Mouse (Mus musculus) liver, adult 2 months (tissue): ENCODE data around the gene Tacc3. TPM values are rescaled to one million over a fixed set of nuclear protein-coding genes. Genes with fewer than 3 reads are reported as not detected.

Experiments used
- DNase-seq: peaks from one replicate; pipeline ENCODE4 v3.0.0-alpha.2; 2011; ENCODE audit warnings: low read depth, low spot score; ENCODE audit errors: extremely low read depth
- H3K27ac ChIP-seq: fragments of 200-500 bp; replicated peaks from 2 replicates; pipeline ENCODE4 v1.5.1; 2012; ENCODE audit warnings: low read depth, mild to moderate bottlenecking, control low read depth, inconsistent platforms, low read length; ENCODE audit not compliant: insufficient read depth
- H3K27me3 ChIP-seq: fragments of 200-500 bp; 2 replicates; pipeline ENCODE4 v1.6.1; 2012; ENCODE audit warnings: mild to moderate bottlenecking, moderate library complexity, low read length, inconsistent platforms; ENCODE audit not compliant: control insufficient read depth, insufficient read depth
- H3K36me3 ChIP-seq: fragments of 200-500 bp; 2 replicates; pipeline ENCODE4 v1.6.1; 2012; ENCODE audit warnings: low read length, inconsistent platforms; ENCODE audit not compliant: control insufficient read depth, insufficient read depth
- H3K4me1 ChIP-seq: fragments of 200-500 bp; 2 replicates; pipeline ENCODE4 v1.6.1; 2011; ENCODE audit warnings: low read length; ENCODE audit not compliant: control insufficient read depth, insufficient read depth
- H3K4me3 ChIP-seq: fragments of 200-500 bp; 2 replicates; pipeline ENCODE4 v1.5.1; 2011; ENCODE audit warnings: low read depth, mild to moderate bottlenecking, control low read depth, low read length, moderate library complexity; ENCODE audit not compliant: insufficient read depth
- H3K79me2 ChIP-seq: fragments of 200-500 bp; 2 replicates; pipeline ENCODE4 v1.6.1; 2012; ENCODE audit warnings: inconsistent platforms, mild to moderate bottlenecking, low read length, moderate library complexity; ENCODE audit not compliant: control insufficient read depth, insufficient read depth
- H3K9ac ChIP-seq: fragments of 200-500 bp; 2 replicates; pipeline ENCODE4 v1.6.1; 2012; ENCODE audit warnings: low read depth, mild to moderate bottlenecking, control low read depth, inconsistent platforms, low read length
- CTCF ChIP-seq: fragments of 200-500 bp; IDR thresholded peaks from 2 replicates; pipeline ENCODE4 v1.5.1; 2011; ENCODE audit warnings: low read depth, low read length, control low read depth
- POLR2A ChIP-seq: fragments of 200-500 bp; IDR thresholded peaks from 2 replicates; pipeline ENCODE4 v1.6.1; 2011; ENCODE audit warnings: low read length, control low read depth; ENCODE audit not compliant: insufficient read depth; ENCODE audit errors: extremely low read depth
- WGBS: fragments of 180-500 bp; shearing (Covaris S2); methylation state at CpG from one replicate; pipeline ENCODE4 v1.1.7; 2018; 5-methylcytosine and 5-hydroxymethylcytosine counted together
- polyA plus RNA-seq: library from polyadenylated mRNA; depleted of rRNA; stranded (reverse); fragments of >200 nt; gene quantifications from 2 replicates; pipeline ENCODE4 v1.2.3, GENCODE M21; 2012
- total RNA-seq: library from RNA; depleted of rRNA; stranded (reverse); fragments of >200 nt; gene quantifications from 2 replicates; pipeline ENCODE4 v1.2.3, GENCODE M21; 2014

Gene Tacc3
- total and polyA plus RNA-seq, 2 experiments, result 0.92 to 1.3 TPM

- peaks cover 19% of the 10 kb centered on the region for H3K36me3 ChIP-seq
- WGBS, result under 1% methylated on average over 82 of the region's 82 CpGs
- H3K79me2 ChIP-seq, result peaks cover 8% of the 10 kb centered on the region; the same call in 1 of the 2 replicates
Observed at GRCm38 (mm10) chr5:33651921-33652782, 5.8 kb upstream of the Tacc3 start, which contains the start of gene Slbp. TSS of gene Slbp (minus strand) at chr5:33652574.

GRCm38 (mm10) chr5:33652783-33653173 lies 5.2 kb upstream of the Tacc3 start:
- Histone ChIP-seq H3K27me3 (no peaks in the 10 kb centered on the region), H3K4me1 (peaks cover 6% of the 10 kb centered on the region), H3K79me2 (peaks cover 8% of the 10 kb centered on the region; the same call in 1 of the 2 replicates), H3K27ac (no peak overlapping the region), H3K4me3 (no peak overlapping the region), H3K9ac (no peak overlapping the region), H3K36me3 (peaks cover 16% of the 10 kb centered on the region)
- DNase-seq, result peak; percentile 9
- 12% methylated on average over 9 of the region's 9 CpGs for WGBS
- no peak for TF ChIP-seq CTCF
- TF ChIP-seq POLR2A, result no peak

More at GRCm38 (mm10) chr5:33651921-33652782, 5.8 kb upstream of the Tacc3 start, which contains the start of gene Slbp:
- Histone ChIP-seq H3K27me3 (no peaks in the 10 kb centered on the region), H3K4me3 (peak within 1 kb of the TSS; percentile 88), H3K4me1 (peaks cover 6% of the 10 kb centered on the region), H3K27ac (peak within 1 kb of the TSS; percentile 95), H3K9ac (peak within 1 kb of the TSS; percentile 86)
- TF ChIP-seq POLR2A, result peak; percentile 98
- TF ChIP-seq CTCF, result no peak
- DNase-seq, result peak; percentile 88

GRCm38 (mm10) chr5:33654424-33654823 lies 3.5 kb upstream of the Tacc3 start:
- Histone ChIP-seq H3K36me3 (peaks cover 5% of the 10 kb centered on the region), H3K27me3 (no peaks in the 10 kb centered on the region), H3K4me1 (peaks cover 6% of the 10 kb centered on the region), H3K9ac (no peak overlapping the region), H3K4me3 (no peak overlapping the region), H3K27ac (no peak overlapping the region), H3K79me2 (peaks cover 6% of the 10 kb centered on the region; the same call in 1 of the 2 replicates)
- TF ChIP-seq POLR2A (no peak), CTCF (no peak)
- no peak for DNase-seq
- 92% methylated on average over 13 of the region's 13 CpGs for WGBS

- H3K4me1 ChIP-seq, result peaks cover 6% of the 10 kb centered on the region
- TF ChIP-seq POLR2A (no peak), CTCF (no peak)
- 96% methylated on average over 10 of the region's 10 CpGs for WGBS
- H3K79me2 ChIP-seq, result peaks cover 6% of the 10 kb centered on the region; the same call in 1 of the 2 replicates
- peaks cover 2% of the 10 kb centered on the region; the same call in 1 of the 2 replicates for H3K36me3 ChIP-seq
- H3K27ac ChIP-seq, result no peak overlapping the region
- H3K9ac ChIP-seq, result no peak overlapping the region
- no peak for DNase-seq
- no peak overlapping the region for H3K4me3 ChIP-seq
- H3K27me3 ChIP-seq, result no peaks in the 10 kb centered on the region
Observed at GRCm38 (mm10) chr5:33655251-33655840, 2.6 kb upstream of the Tacc3 start.

GRCm38 (mm10) chr5:33656739-33657138 lies 1.2 kb upstream of the Tacc3 start:
- peaks cover 6% of the 10 kb centered on the region; the same call in 1 of the 2 replicates for H3K79me2 ChIP-seq
- H3K27me3 ChIP-seq, result no peaks in the 10 kb centered on the region
- no peak for DNase-seq
- TF ChIP-seq POLR2A (no peak), CTCF (no peak)
- peaks cover 6% of the 10 kb centered on the region for H3K4me1 ChIP-seq
- 4% methylated on average over 1 of the region's 1 CpGs for WGBS
- H3K36me3 ChIP-seq, result peaks cover 2% of the 10 kb centered on the region; the same call in 1 of the 2 replicates
- peak overlapping the region; percentile 77; the same call in 1 of the 2 replicates for H3K4me3 ChIP-seq
- peak overlapping the region; percentile 86 for H3K9ac ChIP-seq
- peak overlapping the region; percentile 81 for H3K27ac ChIP-seq
